Mouse (Mus musculus) heart, postnatal 0 days (tissue): ENCODE results near the gene Scpep1. TPM values are rescaled to one million over a fixed set of nuclear protein-coding genes. Genes with fewer than 3 reads are reported as not detected.
"Not testable (repeated sequence)": the region's sequence is repeated elsewhere in the genome, so short reads cannot be mapped to it uniquely, and the experiment has no call there.

Source experiments
- ATAC-seq: fragments of 200-750 bp; cut with Nextera tagmentation; 2 replicates; pipeline ENCODE4 v1.8.0; 2017; ENCODE audit warnings: low read depth, moderate number of reproducible peaks, moderate library complexity; ENCODE audit not compliant: insufficient read depth
- DNase-seq: peaks from one replicate; pipeline ENCODE4 v3.0.0-alpha.2; 2016; ENCODE audit warnings: low spot score
- H3K27ac ChIP-seq: fragments of 300-500 bp; sonication (generic); 2 replicates; pipeline ENCODE4 v1.5.1; 2014; ENCODE audit warnings: low read depth, mild to moderate bottlenecking
- H3K27me3 ChIP-seq: fragments of 300-500 bp; sonication (generic); 2 replicates; pipeline ENCODE4 v1.6.1; 2014; ENCODE audit warnings: low read length, mixed read lengths; ENCODE audit not compliant: control insufficient read depth, insufficient read depth
- H3K36me3 ChIP-seq: fragments of 300-500 bp; sonication (generic); replicated peaks from 2 replicates; pipeline ENCODE4 v1.6.1; 2014; ENCODE audit warnings: low read length, mixed read lengths; ENCODE audit not compliant: control insufficient read depth, insufficient read depth
- H3K4me1 ChIP-seq: fragments of 300-500 bp; sonication (generic); 2 replicates; pipeline ENCODE4 v1.6.1; 2014; ENCODE audit warnings: antibody characterized with exemption; ENCODE audit not compliant: control insufficient read depth, insufficient read depth
- H3K4me2 ChIP-seq: fragments of 300-500 bp; sonication (generic); 2 replicates; pipeline ENCODE4 v1.6.1; 2014; ENCODE audit warnings: low read depth, mild to moderate bottlenecking, low read length, moderate library complexity
- H3K4me3 ChIP-seq: fragments of 300-500 bp; sonication (generic); 2 replicates; pipeline ENCODE4 v1.5.1; 2014; ENCODE audit warnings: low read depth, low read length
- H3K9ac ChIP-seq: fragments of 300-500 bp; sonication (generic); replicated peaks from 2 replicates; pipeline ENCODE4 v1.6.1; 2014; ENCODE audit warnings: low read depth, low read length, mixed read lengths
- H3K9me3 ChIP-seq: fragments of 300-500 bp; sonication (generic); replicated peaks from 2 replicates; pipeline ENCODE4 v1.6.1; 2016; ENCODE audit warnings: low read length; ENCODE audit not compliant: control insufficient read depth
- CTCF ChIP-seq: IDR thresholded peaks from 2 replicates; pipeline ENCODE4 v1.5.1; 2016; ENCODE audit warnings: antibody characterized with exemption, control low read depth, low read depth
- EP300 ChIP-seq: IDR thresholded peaks from 2 replicates; pipeline ENCODE4 v1.6.1; 2016; ENCODE audit warnings: antibody characterized with exemption, low read depth
- WGBS: fragments of 180-500 bp; shearing (Covaris S2); extraction: QIAGEN DNeasy Blood & Tissue Kit; methylation state at CpG from one replicate; pipeline ENCODE4 v1.1.7; 2014; 5-methylcytosine and 5-hydroxymethylcytosine counted together
- polyA plus RNA-seq: library from polyadenylated mRNA; unstranded; fragments of >200 nt; fragmentation: Nextera tagmentation; extraction: Ambion mirVana; gene quantifications from 2 replicates; pipeline ENCODE4 v1.2.1, GENCODE M21; 2015
- total RNA-seq: library from RNA; depleted of rRNA; stranded (reverse); fragments of >200 nt; gene quantifications from 2 replicates; pipeline ENCODE4 v1.2.3, GENCODE M21; 2014; ENCODE audit warnings: low replicate concordance; rRNA removed

Gene Scpep1
- total and polyA plus RNA-seq, 2 experiments from 2014 or later, result 36.9 to 44.6 TPM

- H3K27ac ChIP-seq, H3K4me3 ChIP-seq, DNase-seq, H3K9ac ChIP-seq, H3K27me3 ChIP-seq, H3K36me3 ChIP-seq, H3K9me3 ChIP-seq, ATAC-seq, H3K4me1 ChIP-seq, H3K4me2 ChIP-seq: not testable (repeated sequence)
- WGBS, result 96% methylated on average over 19 of the region's 24 CpGs
Measured at GRCm38 (mm10) chr11:88891921-88892561, 63.2 kb downstream of the Scpep1 start.

- H3K9ac ChIP-seq, H3K27ac ChIP-seq, ATAC-seq, H3K4me2 ChIP-seq, H3K4me3 ChIP-seq, DNase-seq, H3K36me3 ChIP-seq, H3K4me1 ChIP-seq, H3K9me3 ChIP-seq, H3K27me3 ChIP-seq: not testable (repeated sequence)
- WGBS, result 93% methylated on average over 9 of the region's 12 CpGs
Measured at GRCm38 (mm10) chr11:88891446-88891845, 63.8 kb downstream of the Scpep1 start.

- H3K4me3 ChIP-seq, H3K4me2 ChIP-seq, DNase-seq, ATAC-seq, H3K9me3 ChIP-seq, H3K27ac ChIP-seq, H3K4me1 ChIP-seq, H3K27me3 ChIP-seq, H3K9ac ChIP-seq, H3K36me3 ChIP-seq: not testable (repeated sequence)
- 85% methylated on average over 6 of the region's 11 CpGs for WGBS
Measured at GRCm38 (mm10) chr11:88890904-88891303, 64.4 kb downstream of the Scpep1 start.

GRCm38 (mm10) chr11:88888996-88889395, 66.3 kb downstream of the Scpep1 start:
- 71% methylated on average over 2 of the region's 2 CpGs for WGBS

GRCm38 (mm10) chr11:88884376-88885065, 70.7 kb downstream of the Scpep1 start:
- Histone ChIP-seq H3K27ac (no peak overlapping the region), H3K36me3 (no peaks in the 10 kb centered on the region), H3K4me2 (no peak overlapping the region), H3K9ac (no peak overlapping the region), H3K4me3 (no peak overlapping the region), H3K9me3 (no peaks in the 10 kb centered on the region), H3K4me1 (no peaks in the 10 kb centered on the region), H3K27me3 (no peaks in the 10 kb centered on the region)
- no peak for DNase-seq
- TF ChIP-seq CTCF (no peak), EP300 (no peak)
- 59% methylated on average over 8 of the region's 8 CpGs for WGBS
- ATAC-seq, result no peak

More at GRCm38 (mm10) chr11:88888996-88889395, 66.3 kb downstream of the Scpep1 start:
- Histone ChIP-seq H3K9ac (no peak overlapping the region), H3K36me3 (no peaks in the 10 kb centered on the region), H3K27ac (no peak overlapping the region), H3K4me1 (no peaks in the 10 kb centered on the region), H3K4me2 (no peak overlapping the region), H3K4me3 (no peak overlapping the region), H3K27me3 (no peaks in the 10 kb centered on the region), H3K9me3 (no peaks in the 10 kb centered on the region)
- no peak for TF ChIP-seq EP300
- TF ChIP-seq CTCF, result no peak
- no peak for DNase-seq
- ATAC-seq, result no peak

- no peak for ATAC-seq
Measured at GRCm38 (mm10) chr11:88878011-88878410, 77.3 kb downstream of the Scpep1 start.

More at GRCm38 (mm10) chr11:88878011-88878410, 77.3 kb downstream of the Scpep1 start:
- Histone ChIP-seq H3K27ac (no peak overlapping the region), H3K4me1 (peaks cover 4% of the 10 kb centered on the region; the same call in 1 of the 2 replicates), H3K4me2 (no peak overlapping the region), H3K9ac (no peak overlapping the region), H3K27me3 (no peaks in the 10 kb centered on the region), H3K4me3 (no peak overlapping the region), H3K36me3 (no peaks in the 10 kb centered on the region), H3K9me3 (no peaks in the 10 kb centered on the region)
- WGBS, result 85% methylated on average over 12 of the region's 12 CpGs
- no peak for DNase-seq
- TF ChIP-seq CTCF (no peak), EP300 (no peak)

Other genes starting within 250 kb of the Scpep1 start
- 94.6 and 114 TPM in 2 replicates for gene Msi2, start 237.0 kb downstream of the Scpep1 start, total RNA-seq
- 20.6 and 22.1 TPM in 2 replicates for gene Msi2, start 237.0 kb downstream of the Scpep1 start, polyA plus RNA-seq
- gene Akap1, start 90.9 kb downstream of the Scpep1 start, total RNA-seq, result 125 and 144 TPM in 2 replicates
- 51.4 and 54.0 TPM in 2 replicates for gene Akap1, start 90.9 kb downstream of the Scpep1 start, polyA plus RNA-seq
- gene Elobl, start 11.5 kb upstream of the Scpep1 start, total RNA-seq, result not detected in 2 replicates
- not detected in 2 replicates for gene Elobl, start 11.5 kb upstream of the Scpep1 start, polyA plus RNA-seq
- gene Coil, start 14.8 kb upstream of the Scpep1 start, total RNA-seq, result 5.3 and 8.5 TPM in 2 replicates
- gene Coil, start 14.8 kb upstream of the Scpep1 start, polyA plus RNA-seq, result 4.6 and 5.3 TPM in 2 replicates
- gene Trim25, start 43.9 kb upstream of the Scpep1 start, total RNA-seq, result 7.8 and 10.5 TPM in 2 replicates
- 14.5 and 16.1 TPM in 2 replicates for gene Trim25, start 43.9 kb upstream of the Scpep1 start, polyA plus RNA-seq
- gene Dgke, start 111.4 kb upstream of the Scpep1 start, total RNA-seq, result 12.6 and 15.7 TPM in 2 replicates
- 4.7 and 5.3 TPM in 2 replicates for gene Dgke, start 111.4 kb upstream of the Scpep1 start, polyA plus RNA-seq
- not detected in 2 replicates for gene Gm525, start 118.4 kb upstream of the Scpep1 start, total RNA-seq
- gene Gm525, start 118.4 kb upstream of the Scpep1 start, polyA plus RNA-seq, result not detected in 2 replicates